ENCODE assay signal across 9 mouse cellular contexts in genomic region chr4:152220771-152221410, GRCm38 (mm10). TPM values are rescaled to one million over a fixed set of nuclear protein-coding genes. Genes with fewer than 3 reads are reported as not detected.
DNase-seq lines count a peak whose midpoint lies in the region; ATAC-seq and TF ChIP-seq lines count a peak whose summit lies in the region.
"Had no signal": no experiment of that assay in that cellular context is flagged by ENCODE, and none has a peak within 500 bp of the region (broad histone marks: within the 10 kb centered on the region; RNA-seq: fewer than 3 reads in every experiment).

No protein-coding gene starts in this region.

- no peaks in the 10 kb centered on the region for H3K9me3 ChIP-seq in hindbrain, embryonic 16.5 days (ENCODE audit: control insufficient read depth, low read length)

- H3K4me1 ChIP-seq in cerebellum, adult 2 months (ENCODE audit: control insufficient read depth, insufficient read depth, low read length), result peaks cover 53% of the 10 kb centered on the region
- peaks cover 29% of the 10 kb centered on the region for H3K4me1 ChIP-seq in hindbrain, embryonic 16.5 days (ENCODE audit: control insufficient read depth, insufficient read depth, low read depth, low read length)

- ATAC-seq in cerebellum, adult (ENCODE audit: insufficient number of reproducible peaks, low FRiP score, low TSS enrichment), result no peak; the same call in 1 of the 2 replicates
- ATAC-seq in hindbrain, embryonic 16.5 days, result peak; percentile 37
- ATAC-seq in inflammation-experienced regulatory T-cells, adult 6 months, result no peak
- ATAC-seq in megakaryocyte, adult 5-6 weeks (ENCODE audit: poor library complexity, severe bottlenecking), result no peak
- no peak for ATAC-seq in megakaryocyte-erythroid progenitor cell, adult 5-6 weeks (replicated peaks; ENCODE audit: low FRiP score, low TSS enrichment, poor library complexity, severe bottlenecking)

- peak overlapping the region; percentile 70 for H3K27ac ChIP-seq in cerebellum, adult 2 months (ENCODE audit: insufficient read depth, low read length)
- H3K27ac ChIP-seq in hindbrain, embryonic 16.5 days (ENCODE audit: low read depth, low read length), result peak overlapping the region; percentile 81

- DNase-seq in cerebellum, adult 2 months, result peak; percentile 57 to 67
- peak; percentile 29 for DNase-seq in right cerebral cortex, postnatal 4 days
- DNase-seq in right cerebral cortex, postnatal 25 days, result no peak
- DNase-seq: thymus, postnatal 36 days had no signal

- peak overlapping the region; percentile 49; the same call in 1 of the 2 replicates for H3K9ac ChIP-seq in hindbrain, embryonic 16.5 days (ENCODE audit: low read depth, low read length)

- no peak for TF ChIP-seq CTCF in cerebellum, adult 2 months (IDR thresholded peaks at IDR 0.05; ENCODE audit: borderline replicate concordance, insufficient read depth, low read depth, low read length)

- peak overlapping the region; percentile 13; the same call in 1 of the 2 replicates for H3K4me2 ChIP-seq in hindbrain, embryonic 16.5 days (ENCODE audit: low read length)

- H3K27me3 ChIP-seq in cerebellum, adult 2 months (ENCODE audit: control insufficient read depth, insufficient read depth, low read length), result no peaks in the 10 kb centered on the region
- H3K27me3 ChIP-seq in hindbrain, embryonic 16.5 days (replicated peaks; ENCODE audit: control insufficient read depth, insufficient read depth, low read length), result no peaks in the 10 kb centered on the region

- H3K36me3 ChIP-seq in hindbrain, embryonic 16.5 days (ENCODE audit: control insufficient read depth, insufficient read depth, low read length), result peaks cover 4% of the 10 kb centered on the region; the same call in 1 of the 2 replicates

- TF ChIP-seq POLR2A in cerebellum, adult 2 months (IDR thresholded peaks at IDR 0.05; ENCODE audit: borderline replicate concordance, insufficient read depth, low read length), result no peak

- H3K4me3 ChIP-seq in cerebellum, adult 2 months (replicated peaks; ENCODE audit: insufficient read depth, low read depth, low read length), result no peak overlapping the region
- H3K4me3 ChIP-seq in hindbrain, embryonic 16.5 days (ENCODE audit: low read length), result no peak overlapping the region

- WGBS in cerebellum, adult 2 months, result 12% methylated on average over 7 of the region's 7 CpGs
- 40% methylated on average over 6 of the region's 7 CpGs for WGBS in hindbrain, embryonic 16.5 days

RNA-seq across cellular contexts. Expression of gene Acot7, which starts 43.0 kb away (rescaled TPM):
- polyA plus RNA-seq in cerebellum, adult 2 months (2012; rRNA removed), result 508 and 523 TPM in 2 replicates
- polyA plus RNA-seq in hindbrain, embryonic 16.5 days (2015; fragmentation: Nextera tagmentation; extraction: Ambion mirVana), result 478 and 542 TPM in 2 replicates
- polyA plus RNA-seq in inflammation-experienced regulatory T-cells, adult 6 months (2017; shearing (Covaris generic)), result 100 to 1,000 TPM; 124 to 249 (median 126) TPM
- total RNA-seq in megakaryocyte, adult 5-6 weeks (2015), result 43.3 and 44.5 TPM in 2 replicates
- 40.1 and 43.3 TPM in 2 replicates for total RNA-seq in megakaryocyte, adult 5-6 weeks (2017)
- total RNA-seq in megakaryocyte-erythroid progenitor cell, adult 5-6 weeks (2014; fragmentation: Nextera tagmentation), result 33.8 and 42.9 TPM in 2 replicates
- 25.3 and 38.1 TPM in 2 replicates for total RNA-seq in megakaryocyte-erythroid progenitor cell, adult 5-6 weeks (2017)

RNA-seq across cellular contexts. Expression of gene Gpr153, which starts 53.1 kb away (rescaled TPM):
- polyA plus RNA-seq in cerebellum, adult 2 months (2012; rRNA removed), result 29.9 and 31.4 TPM in 2 replicates
- polyA plus RNA-seq in hindbrain, embryonic 16.5 days (2015; fragmentation: Nextera tagmentation; extraction: Ambion mirVana), result 15.5 and 16.4 TPM in 2 replicates
- under 1 TPM in 1 of 3 experiments, not detected in 2; 0.15 TPM for polyA plus RNA-seq in inflammation-experienced regulatory T-cells, adult 6 months (2017; shearing (Covaris generic))
- not detected in 2 replicates for total RNA-seq in megakaryocyte, adult 5-6 weeks (2015)
- 0.04 and 1.7 TPM in 2 replicates for total RNA-seq in megakaryocyte, adult 5-6 weeks (2017)
- total RNA-seq in megakaryocyte-erythroid progenitor cell, adult 5-6 weeks (2014; fragmentation: Nextera tagmentation), result not detected in 2 replicates
- not detected in 2 replicates for total RNA-seq in megakaryocyte-erythroid progenitor cell, adult 5-6 weeks (2017)

Comparison
In these comparisons a context has a peak if more than half of its experiments do, and no peak if none do; other contexts are left out.
1. RNA of gene Gpr153, which starts 53.1 kb away (polyA plus RNA-seq): 29.9 to 31.4 TPM in cerebellum, adult 2 months and 15.5 to 16.4 TPM in hindbrain, embryonic 16.5 days; 0.15 TPM in inflammation-experienced regulatory T-cells, adult 6 months; every median in the first group is over 10 times any median in the second.